In genomic region chr6:27408473-27408872, GRCm38 (mm10) we compare ENCODE assay signal across 13 mouse cellular contexts.
DNase-seq lines count a peak whose midpoint lies in the region; ATAC-seq lines count a peak whose summit lies in the region.
"Had no signal": no experiment of that assay in that cellular context is flagged by ENCODE, and none has a peak within 500 bp of the region (broad histone marks: within the 10 kb centered on the region; RNA-seq: fewer than 3 reads in every experiment).

No protein-coding gene starts in this region.

- no peak overlapping the region for H3K4me3 ChIP-seq in forebrain, embryonic 14.5 days (ENCODE audit: low read depth, low read length)
- no peak overlapping the region for H3K4me3 ChIP-seq in neural tube, embryonic 12.5 days
- H3K4me3 ChIP-seq: erythroblast, embryonic 14.5 days; heart, embryonic 15.5 days; liver, embryonic 15.5 days had no signal

- intact Hi-C loops in left cerebral cortex, postnatal 10 days (cut with DNase I) = no loop called here

- DNase-seq in left cerebral cortex, adult 18-20 months (ENCODE audit: low spot score in 2 of 2) = peak; percentile 6 to 23
- DNase-seq in left cerebral cortex, postnatal 10 days (ENCODE audit: extremely low spot score in 1 of 2, low spot score in 2 of 2) = no peak
- DNase-seq in forebrain, embryonic 14.5 days (ENCODE audit: low spot score) = peak; percentile 45
- peak; percentile 31 for DNase-seq in layer of hippocampus, adult 9-10 months (ENCODE audit: low spot score)
- no peak for DNase-seq in B cell, adult 2 months
- DNase-seq in thymus, postnatal 4 days = no peak

- no peak overlapping the region for H3K9ac ChIP-seq in forebrain, embryonic 14.5 days (ENCODE audit: low read length)
- H3K9ac ChIP-seq in neural tube, embryonic 12.5 days = no peak overlapping the region
- H3K9ac ChIP-seq: heart, embryonic 15.5 days; liver, embryonic 15.5 days had no signal

- H3K27ac ChIP-seq in forebrain, embryonic 14.5 days (ENCODE audit: low read depth, low read length) = no peak overlapping the region
- H3K27ac ChIP-seq in neural tube, embryonic 12.5 days = no peak overlapping the region
- H3K27ac ChIP-seq: heart, embryonic 15.5 days; kidney, postnatal 0 days; liver, embryonic 15.5 days had no signal

- H3K9me3 ChIP-seq in forebrain, embryonic 14.5 days (replicated peaks; ENCODE audit: control insufficient read depth, low read length) = no peaks in the 10 kb centered on the region
- no peaks in the 10 kb centered on the region for H3K9me3 ChIP-seq in neural tube, embryonic 12.5 days
- H3K9me3 ChIP-seq: heart, embryonic 15.5 days; liver, embryonic 15.5 days had no signal

- 72% methylated on average over 4 of the region's 4 CpGs for WGBS in forebrain, embryonic 14.5 days
- WGBS in neural tube, embryonic 12.5 days = 77% methylated on average over 4 of the region's 4 CpGs

- no peaks in the 10 kb centered on the region for H3K36me3 ChIP-seq in forebrain, embryonic 14.5 days (ENCODE audit: control insufficient read depth, insufficient read depth, low read length)
- no peaks in the 10 kb centered on the region for H3K36me3 ChIP-seq in neural tube, embryonic 12.5 days
- H3K36me3 ChIP-seq: heart, embryonic 15.5 days; liver, embryonic 15.5 days had no signal

- ATAC-seq in forebrain, embryonic 14.5 days = peak; percentile 68
- peak; percentile 65; the same call in 1 of the 2 replicates for ATAC-seq in neural tube, embryonic 12.5 days (ENCODE audit: low FRiP score, low read depth)
- no peak for ATAC-seq in erythroid progenitor cell, adult 5-6 weeks (replicated peaks; ENCODE audit: low FRiP score, poor library complexity, severe bottlenecking)

- H3K4me2 ChIP-seq in forebrain, embryonic 14.5 days (ENCODE audit: low read length) = no peak overlapping the region
- no peak overlapping the region for H3K4me2 ChIP-seq in neural tube, embryonic 12.5 days (replicated peaks)
- H3K4me2 ChIP-seq: heart, embryonic 15.5 days; liver, embryonic 15.5 days had no signal

- no peaks in the 10 kb centered on the region for H3K4me1 ChIP-seq in forebrain, embryonic 14.5 days (ENCODE audit: control insufficient read depth, insufficient read depth, low read length)
- no peaks in the 10 kb centered on the region for H3K4me1 ChIP-seq in neural tube, embryonic 12.5 days
- H3K4me1 ChIP-seq: heart, embryonic 15.5 days; liver, embryonic 15.5 days had no signal

- no peaks in the 10 kb centered on the region for H3K27me3 ChIP-seq in forebrain, embryonic 14.5 days (replicated peaks; ENCODE audit: control insufficient read depth, insufficient read depth, low read length)
- H3K27me3 ChIP-seq in neural tube, embryonic 12.5 days (replicated peaks) = no peaks in the 10 kb centered on the region
- H3K27me3 ChIP-seq: CH12.LX; heart, embryonic 15.5 days; liver, embryonic 15.5 days had no signal

Comparison
In these comparisons a context has a peak if more than half of its experiments do, and no peak if none do; other contexts are left out.
1. DNase-seq: peak in left cerebral cortex, adult 18-20 months (2 of 2), forebrain, embryonic 14.5 days (single experiment) and layer of hippocampus, adult 9-10 months (single experiment); none in left cerebral cortex, postnatal 10 days (0 of 2), B cell, adult 2 months (0 of 2) and thymus, postnatal 4 days (single experiment).